Comparison of ENCODE assay signal across 7 mouse cellular contexts in the genomic region with DNA sequence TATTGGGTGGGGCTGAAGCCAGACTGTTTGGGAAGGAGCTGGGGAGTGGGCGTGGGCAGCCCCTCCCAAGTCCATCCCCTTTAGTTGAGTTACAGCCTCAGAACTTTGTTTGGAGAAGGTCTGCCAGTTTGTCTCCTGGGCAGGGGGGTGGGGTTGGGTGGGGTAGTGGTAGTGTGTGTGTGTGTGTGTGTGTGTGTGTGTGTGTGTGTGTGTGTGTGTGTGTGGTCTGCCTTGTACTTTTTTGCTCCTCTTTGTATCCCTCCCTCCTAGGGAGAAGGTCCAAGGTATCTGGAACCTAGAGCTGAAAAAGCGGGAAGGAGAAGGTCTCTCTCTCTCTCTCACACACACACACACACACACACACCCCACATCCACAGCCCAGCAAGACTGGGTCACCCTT. TPM values are rescaled to one million over a fixed set of nuclear protein-coding genes. Genes with fewer than 3 reads are reported as not detected.
DNase-seq lines count a peak whose midpoint lies in the region; ATAC-seq and TF ChIP-seq lines count a peak whose summit lies in the region.

A gene (minus strand): TSS at position 101 of the 400 bp plus-strand sequence.

- peaks cover 16% of the 10 kb centered on the region for H3K27me3 ChIP-seq in forebrain, embryonic 11.5 days (ENCODE audit: control insufficient read depth, insufficient read depth, low read length)
- peaks cover 33% of the 10 kb centered on the region for H3K27me3 ChIP-seq in limb, embryonic 11.5 days (ENCODE audit: control insufficient read depth, insufficient read depth, low read length)
- peaks cover 32% of the 10 kb centered on the region for H3K27me3 ChIP-seq in neural tube, embryonic 15.5 days (replicated peaks)

- TF ChIP-seq POLR2A in lung, adult 2 months (IDR thresholded peaks at IDR 0.05; ENCODE audit: borderline replicate concordance, extremely low read depth, low read depth, low read length): no peak

- no peak for ATAC-seq in forebrain, embryonic 11.5 days (replicated peaks; ENCODE audit: low FRiP score)
- ATAC-seq in limb, embryonic 11.5 days (ENCODE audit: insufficient number of reproducible peaks, low FRiP score, low TSS enrichment, low read depth): no peak
- ATAC-seq in neural tube, embryonic 15.5 days (ENCODE audit: low FRiP score): no peak

- H3K36me3 ChIP-seq in forebrain, embryonic 11.5 days (ENCODE audit: control insufficient read depth, insufficient read depth, low read length): peaks cover 2% of the 10 kb centered on the region; the same call in 1 of the 2 replicates
- peaks cover 11% of the 10 kb centered on the region for H3K36me3 ChIP-seq in limb, embryonic 11.5 days (ENCODE audit: control insufficient read depth, insufficient read depth, low read length)
- peaks cover 21% of the 10 kb centered on the region for H3K36me3 ChIP-seq in neural tube, embryonic 15.5 days

- H3K4me3 ChIP-seq in lung, adult 2 months (replicated peaks; ENCODE audit: extremely low read depth, low read depth, low read length): peak within 1 kb of the TSS; percentile 26
- peak within 1 kb of the TSS; percentile 22 for H3K4me3 ChIP-seq in forebrain, embryonic 11.5 days (ENCODE audit: low read depth, low read length)
- H3K4me3 ChIP-seq in limb, embryonic 11.5 days (ENCODE audit: low read depth, low read length): peak within 1 kb of the TSS; percentile 24
- peak within 1 kb of the TSS; percentile 41 for H3K4me3 ChIP-seq in neural tube, embryonic 15.5 days (replicated peaks)

- H3K27ac ChIP-seq in forebrain, embryonic 11.5 days (ENCODE audit: low read depth, low read length): no peak within 1 kb of the TSS
- no peak within 1 kb of the TSS for H3K27ac ChIP-seq in limb, embryonic 11.5 days (replicated peaks; ENCODE audit: low read depth, low read length)
- no peak within 1 kb of the TSS for H3K27ac ChIP-seq in neural tube, embryonic 15.5 days (replicated peaks)

- no peaks in the 10 kb centered on the region for H3K9me3 ChIP-seq in forebrain, embryonic 11.5 days (ENCODE audit: control insufficient read depth, low read length)
- H3K9me3 ChIP-seq in limb, embryonic 11.5 days (ENCODE audit: control insufficient read depth, low read length): no peaks in the 10 kb centered on the region
- no peaks in the 10 kb centered on the region for H3K9me3 ChIP-seq in neural tube, embryonic 15.5 days (replicated peaks)

- H3K4me1 ChIP-seq in lung, adult 2 months (ENCODE audit: control insufficient read depth, insufficient read depth, low read length): no peaks in the 10 kb centered on the region
- 0 out of 2 replicates have a peak, but pooled peaks cover 1% of the 10 kb centered on the region for H3K4me1 ChIP-seq in forebrain, embryonic 11.5 days (replicated peaks; ENCODE audit: control insufficient read depth, insufficient read depth, low read length)
- 0 out of 2 replicates have a peak, but pooled peaks cover 3% of the 10 kb centered on the region for H3K4me1 ChIP-seq in limb, embryonic 11.5 days (ENCODE audit: control insufficient read depth, insufficient read depth, low read length)
- H3K4me1 ChIP-seq in neural tube, embryonic 15.5 days: peaks cover 7% of the 10 kb centered on the region

- H3K4me2 ChIP-seq in forebrain, embryonic 11.5 days (ENCODE audit: low read depth, low read length, severe bottlenecking): peak within 1 kb of the TSS; percentile 64
- H3K4me2 ChIP-seq in limb, embryonic 11.5 days (ENCODE audit: low read depth, severe bottlenecking): peak within 1 kb of the TSS; percentile 37
- peak within 1 kb of the TSS; percentile 74 for H3K4me2 ChIP-seq in neural tube, embryonic 15.5 days

- 57% methylated on average over 2 of the region's 2 CpGs for WGBS in lung, adult 2 months
- 53% methylated on average over 2 of the region's 2 CpGs for WGBS in forebrain, embryonic 11.5 days
- 37% methylated on average over 2 of the region's 2 CpGs for WGBS in limb, embryonic 11.5 days
- WGBS in neural tube, embryonic 15.5 days: 53% methylated on average over 2 of the region's 2 CpGs

- no peak for TF ChIP-seq CTCF in lung, adult 2 months (IDR thresholded peaks at IDR 0.05; ENCODE audit: insufficient read depth, low read length)

- DNase-seq in lung, adult 2 months: no peak
- DNase-seq in lung, postnatal 10 days: no peak
- no peak for DNase-seq in forebrain, embryonic 11.5 days (ENCODE audit: low spot score)
- no peak for DNase-seq in limb, embryonic 11.5 days (ENCODE audit: low spot score)
- DNase-seq in layer of hippocampus, adult 11-12 months (ENCODE audit: low spot score): no peak
- no peak for DNase-seq in right cerebral cortex, postnatal 14 days

- H3K9ac ChIP-seq in forebrain, embryonic 11.5 days (ENCODE audit: low read length): peak within 1 kb of the TSS; percentile 46; the same call in 1 of the 2 replicates
- H3K9ac ChIP-seq in limb, embryonic 11.5 days (ENCODE audit: low read length): peak within 1 kb of the TSS; percentile 47
- H3K9ac ChIP-seq in neural tube, embryonic 15.5 days (replicated peaks): peak within 1 kb of the TSS; percentile 50; the same call in 1 of the 2 replicates

RNA-seq across cellular contexts. Expression of the gene that starts here (rescaled TPM):
- polyA plus RNA-seq in lung, adult 2 months (2012; rRNA removed): 0.13 and 0.23 TPM in 2 replicates
- not detected in 2 replicates for polyA plus RNA-seq in forebrain, embryonic 11.5 days (2014; fragmentation: Nextera tagmentation; extraction: Ambion mirVana)
- polyA plus RNA-seq in limb, embryonic 11.5 days (2014; fragmentation: Nextera tagmentation; extraction: Ambion mirVana): not detected in 2 replicates
- polyA plus RNA-seq in neural tube, embryonic 15.5 days (2015; fragmentation: Nextera tagmentation; extraction: Ambion mirVana): not detected in 2 replicates
